Mouse (Mus musculus) urinary bladder, postnatal 25 days (tissue): ENCODE data around the gene Dmrta2.

Source experiments
- DNase-seq: peaks from one replicate; pipeline ENCODE4 v3.0.0; 2022; ENCODE audit warnings: low spot score

Gene Dmrta2

DNA sequence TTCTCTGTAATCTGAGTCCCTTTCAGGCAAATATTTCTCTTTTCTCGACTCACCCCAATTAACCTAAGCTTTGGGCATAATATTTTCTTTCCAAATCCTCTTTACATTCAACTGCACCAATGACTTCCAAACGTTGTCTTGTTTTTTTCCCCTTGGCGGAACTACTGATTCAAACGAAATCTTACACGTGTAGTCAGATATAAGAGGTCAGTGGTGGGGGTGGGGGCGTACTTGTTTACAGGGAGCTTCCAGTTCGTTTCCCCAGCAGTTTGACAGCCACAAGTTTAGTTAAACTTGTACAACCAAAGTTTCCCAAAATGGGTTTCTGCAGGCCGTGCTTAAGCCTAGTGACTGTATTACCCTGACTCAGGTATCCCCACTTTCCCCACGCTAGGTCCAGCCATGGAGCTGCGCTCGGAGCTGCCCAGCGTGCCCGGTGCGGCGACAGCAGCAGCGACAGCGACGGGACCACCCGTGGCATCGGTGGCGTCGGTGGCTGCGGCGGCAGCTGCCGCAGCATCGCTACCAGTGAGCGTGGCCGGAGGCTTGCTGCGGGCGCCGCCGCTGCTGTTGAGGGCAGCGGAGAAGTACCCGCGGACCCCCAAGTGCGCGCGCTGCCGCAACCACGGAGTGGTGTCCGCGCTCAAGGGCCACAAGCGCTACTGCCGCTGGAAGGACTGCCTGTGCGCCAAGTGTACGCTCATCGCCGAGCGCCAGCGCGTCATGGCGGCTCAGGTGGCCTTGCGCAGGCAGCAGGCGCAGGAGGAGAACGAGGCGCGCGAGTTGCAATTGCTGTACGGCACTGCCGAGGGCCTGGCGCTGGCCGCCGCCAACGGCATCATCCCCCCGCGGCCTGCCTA lies 1.8 kb downstream of the Dmrta2 start:
- DNase-seq: no peak

- DNase-seq: no peak
Measured at GRCm38 (mm10) chr4:109980321-109981082, 2.6 kb downstream of the Dmrta2 start.

DNA sequence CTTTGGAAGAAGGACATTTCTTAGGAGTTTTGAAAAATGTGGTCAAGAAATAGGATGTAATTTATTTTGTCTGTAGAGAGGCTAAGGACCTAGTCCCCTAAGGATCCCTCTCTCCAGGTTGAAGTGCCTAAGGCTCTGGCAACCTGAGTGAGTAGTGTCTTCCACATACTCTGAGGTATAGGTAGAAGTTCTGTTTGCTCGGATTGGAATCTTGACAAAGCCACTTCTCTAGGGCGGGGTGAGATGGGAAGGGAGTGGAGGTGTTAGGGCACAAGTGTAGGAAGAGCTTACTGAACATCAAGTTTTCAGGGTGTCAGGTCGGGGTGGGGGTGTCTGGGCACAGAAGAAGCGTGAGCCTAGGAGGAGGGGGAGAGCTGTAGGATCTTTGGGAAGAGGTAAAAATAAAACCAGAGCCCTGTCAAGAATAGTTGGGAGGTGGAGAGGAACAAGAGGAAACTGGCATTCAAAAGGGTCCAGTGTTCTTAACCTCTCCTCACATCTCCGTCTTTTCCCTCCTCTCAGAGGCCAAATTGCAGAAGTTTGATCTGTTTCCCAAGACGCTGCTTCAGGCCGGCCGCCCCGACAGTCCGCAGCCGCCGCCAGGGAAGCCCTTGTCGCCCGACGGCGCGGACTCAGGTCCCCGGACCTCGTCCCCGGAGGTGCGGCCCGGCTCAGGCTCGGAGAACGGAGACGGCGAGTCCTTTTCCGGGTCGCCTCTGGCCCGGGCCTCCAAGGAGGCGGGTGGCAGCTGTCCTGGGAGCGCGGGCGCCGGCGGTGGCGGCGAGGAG lies 3.4 kb downstream of the Dmrta2 start:
- no peak for DNase-seq

- no peak for DNase-seq
Measured at GRCm38 (mm10) chr4:109981871-109982680, 4.2 kb downstream of the Dmrta2 start.

GRCm38 (mm10) chr4:109982681-109983265 lies 4.9 kb downstream of the Dmrta2 start:
- DNase-seq: no peak

DNA sequence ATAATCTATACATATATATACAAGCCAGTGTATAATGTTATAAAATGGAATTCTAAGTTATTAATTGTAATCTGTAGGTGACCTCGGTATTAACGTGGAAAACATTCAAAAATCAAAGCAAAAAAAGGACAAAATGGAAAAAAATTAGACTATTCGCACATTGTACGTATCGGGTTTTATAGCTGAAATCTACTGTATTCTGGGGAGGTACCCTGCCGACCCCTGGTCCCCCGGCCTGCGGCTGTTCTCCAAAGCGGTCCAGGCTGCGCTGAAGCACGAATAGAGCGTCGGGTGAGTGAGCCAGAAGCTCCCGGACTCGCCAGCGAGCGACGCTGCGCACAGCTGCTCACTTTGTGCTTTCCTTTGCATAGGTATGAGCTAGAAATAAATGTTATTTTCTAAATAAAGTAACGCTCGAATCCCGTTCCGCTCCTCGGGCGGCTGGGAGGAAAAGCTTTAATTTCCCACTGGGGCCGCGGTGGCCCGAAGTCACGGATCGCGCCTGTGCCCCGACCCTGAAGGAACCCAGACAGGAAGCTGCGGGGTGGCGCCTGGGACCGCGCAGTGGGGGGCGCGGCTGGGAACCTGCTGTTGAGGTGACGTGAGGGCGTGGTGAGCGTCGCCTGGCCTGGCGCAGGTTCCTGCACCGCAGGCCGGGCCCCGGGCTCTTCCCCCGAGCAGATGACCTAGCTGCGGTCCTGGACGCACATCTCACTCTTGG lies 5.6 kb downstream of the Dmrta2 start:
- DNase-seq: no peak

GRCm38 (mm10) chr4:109984011-109984411 lies 6.2 kb downstream of the Dmrta2 start:
- no peak for DNase-seq

GRCm38 (mm10) chr4:109984496-109985423 lies 6.9 kb downstream of the Dmrta2 start:
- DNase-seq: no peak

- DNase-seq: no peak
Measured at GRCm38 (mm10) chr4:109985424-109986172, 7.7 kb downstream of the Dmrta2 start.

GRCm38 (mm10) chr4:109986301-109986700 lies 8.4 kb downstream of the Dmrta2 start:
- DNase-seq: no peak

DNA sequence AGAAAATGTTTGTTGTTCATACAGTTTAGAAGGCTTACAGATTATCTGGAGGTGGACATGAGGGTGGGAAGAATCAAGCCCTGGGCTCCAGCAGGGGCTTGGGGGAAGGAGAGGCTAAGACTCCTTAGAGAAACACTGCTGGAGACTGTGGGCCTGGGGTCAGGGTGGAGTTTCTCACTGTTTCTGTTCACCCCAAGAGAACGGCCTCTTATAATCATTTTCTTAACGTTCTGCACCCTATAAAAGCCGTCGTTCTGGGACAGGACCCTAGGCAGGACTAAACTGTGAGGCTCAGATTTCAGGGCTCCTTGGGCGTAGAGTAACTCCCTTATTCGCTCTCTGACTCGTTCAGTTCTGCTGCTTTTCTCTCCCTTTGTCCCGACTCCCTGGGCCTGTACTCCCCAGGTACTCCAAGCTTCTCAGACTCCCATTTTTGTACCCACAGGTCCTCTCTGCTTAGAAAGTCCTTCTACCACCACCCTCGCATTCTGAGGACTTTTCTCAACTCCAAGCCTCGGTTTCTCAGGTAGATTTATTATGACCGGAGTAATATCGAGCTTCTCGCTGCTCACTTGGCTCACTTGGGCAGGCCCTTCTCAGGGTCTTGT lies 9.0 kb downstream of the Dmrta2 start:
- DNase-seq: no peak

DNA sequence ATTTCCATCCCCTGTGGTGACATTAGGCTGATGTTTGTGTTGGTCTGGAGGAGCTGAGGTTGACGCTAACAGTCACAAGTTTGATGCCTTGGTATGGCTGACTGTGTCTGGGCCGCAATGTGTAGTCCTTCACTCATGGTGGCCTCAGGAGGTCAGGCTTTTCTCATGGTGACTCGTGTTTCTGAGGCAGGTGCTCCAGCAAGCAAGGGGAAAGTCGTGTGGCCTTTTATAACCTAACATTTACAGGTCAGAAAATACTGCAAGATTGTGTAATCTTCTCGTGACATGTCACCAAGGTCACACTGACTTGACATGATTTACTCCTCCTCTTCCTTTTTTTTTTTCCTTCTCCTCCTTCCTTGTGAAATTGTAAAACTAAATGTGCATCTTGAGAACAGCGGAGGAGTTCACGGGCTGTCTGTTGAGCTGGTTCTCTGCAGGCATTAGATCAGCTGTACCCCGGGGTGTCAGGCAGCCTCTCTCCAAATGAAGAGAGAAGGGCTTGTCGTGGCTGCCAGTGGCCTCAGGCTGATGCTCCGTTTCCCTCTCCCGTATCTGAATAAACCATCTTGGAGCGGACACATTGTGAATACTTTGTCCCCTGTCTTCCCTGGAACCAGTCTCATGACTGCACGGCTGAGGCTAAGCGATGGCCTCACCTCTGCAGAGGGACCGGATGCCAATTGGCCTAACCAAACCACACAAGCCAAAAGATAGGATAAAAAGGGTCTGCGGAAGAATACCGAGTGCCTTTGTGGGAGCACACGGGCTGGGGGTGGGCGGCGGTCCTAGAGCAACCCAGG lies 9.9 kb downstream of the Dmrta2 start:
- no peak for DNase-seq

DNA sequence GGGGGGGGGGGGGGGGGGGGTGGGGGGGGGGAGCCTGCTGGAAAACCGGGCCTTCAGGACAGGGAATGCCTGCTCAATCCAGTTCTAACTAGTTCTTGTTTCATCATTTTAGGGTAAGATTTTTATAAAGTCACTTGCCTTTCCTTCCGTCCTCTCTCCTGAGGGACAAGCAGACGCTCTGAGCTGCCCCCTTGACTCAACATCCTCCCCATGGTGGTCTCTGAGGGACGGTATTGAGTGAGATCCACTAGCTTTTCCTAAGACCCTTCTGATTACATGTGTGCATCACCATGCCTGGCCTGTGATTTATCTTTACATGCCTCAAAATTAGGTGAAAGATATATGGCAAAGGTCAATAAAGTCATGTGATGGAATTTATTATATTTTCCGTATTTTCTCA lies 10.6 kb downstream of the Dmrta2 start:
- no peak for DNase-seq

DNA sequence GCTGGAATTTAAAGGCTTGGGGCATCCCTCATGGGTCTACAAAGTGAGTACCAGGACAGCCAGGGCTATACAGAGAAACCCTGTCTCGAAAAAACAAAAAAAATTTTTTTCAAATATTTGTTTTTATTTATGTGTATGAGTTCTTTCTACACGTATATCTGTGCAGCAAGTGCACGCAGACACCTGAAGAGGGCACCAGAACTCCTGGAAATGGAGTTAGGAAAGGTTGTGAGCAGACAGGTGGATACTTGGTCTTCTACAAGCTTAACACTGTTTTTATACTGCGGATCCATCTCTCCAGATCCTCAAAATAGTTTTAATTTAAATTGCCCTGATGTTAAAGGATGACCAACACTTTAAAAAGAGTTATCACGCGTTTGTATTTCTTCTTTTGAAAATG lies 11.4 kb downstream of the Dmrta2 start:
- no peak for DNase-seq

- DNase-seq: no peak
Measured at GRCm38 (mm10) chr4:110006044-110006443, 28.2 kb downstream of the Dmrta2 start.

GRCm38 (mm10) chr4:110019145-110019544 lies 41.3 kb downstream of the Dmrta2 start:
- no peak for DNase-seq

DNA sequence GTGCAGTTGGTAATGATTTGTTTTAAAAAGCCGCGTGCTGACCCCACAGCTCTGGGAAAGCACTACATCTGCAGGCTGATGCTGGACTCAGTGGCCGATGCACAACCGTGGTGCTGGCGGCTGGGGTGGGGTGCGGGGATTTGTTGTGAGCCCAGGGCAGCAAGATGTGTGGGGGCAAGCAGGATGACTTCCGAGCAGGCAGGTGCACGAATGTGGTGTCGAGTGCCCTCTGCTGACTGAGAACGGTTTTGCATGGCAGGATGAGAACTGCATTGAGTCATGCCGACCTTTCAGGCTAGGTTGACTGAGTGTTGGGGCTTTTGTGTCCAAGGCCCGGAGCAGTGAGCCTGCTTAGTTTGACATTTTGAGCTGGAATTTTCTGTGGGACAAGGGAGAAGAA lies 42.4 kb downstream of the Dmrta2 start:
- DNase-seq: peak; percentile 71
